Mouse (Mus musculus) CH12.LX (cell line): ENCODE data around the gene Stra8. TPM values are rescaled to one million over a fixed set of nuclear protein-coding genes. Genes with fewer than 3 reads are reported as not detected.

Source experiments
- DNase-seq: peaks from one replicate; pipeline ENCODE4 v3.0.0-alpha.2; 2013; ENCODE audit errors: extremely low read depth
- H3K27ac ChIP-seq: 2 replicates; pipeline ENCODE4 v1.5.1; 2012; ENCODE audit warnings: low read depth, mild to moderate bottlenecking, control low read depth, moderate library complexity; ENCODE audit not compliant: insufficient read depth
- H3K27me3 ChIP-seq: replicated peaks from 2 replicates; pipeline ENCODE3; 2012; ENCODE audit warnings: inconsistent platforms
- H3K36me3 ChIP-seq, 2 experiments: replicated peaks in 1 of 2; 2 replicates each; pipeline versions ENCODE3 to v1.6.1; 2012; ENCODE audit warnings: inconsistent platforms in 1 of 2, low read length in 1 of 2, mild to moderate bottlenecking in 1 of 2, mixed read lengths in 1 of 2, moderate library complexity in 1 of 2; ENCODE audit not compliant: control insufficient read depth in 1 of 2, insufficient read depth in 1 of 2
- H3K4me1 ChIP-seq, 2 experiments: 2 replicates each; pipeline ENCODE4 v1.6.1; 2012; ENCODE audit warnings: inconsistent platforms in 1 of 2, moderate library complexity in 1 of 2; ENCODE audit not compliant: insufficient read depth in 2 of 2, control insufficient read depth in 1 of 2
- H3K4me2 ChIP-seq: 2 replicates; pipeline ENCODE4 v1.6.1; 2012; ENCODE audit warnings: low read depth, mild to moderate bottlenecking, control low read depth; ENCODE audit not compliant: poor library complexity, insufficient read depth, severe bottlenecking
- H3K4me3 ChIP-seq, 3 experiments: fragments of 150-350 bp in 1 of 3; sonication (generic) in 1 of 3; replicated peaks in 1 of 3; 2 replicates each; pipeline versions ENCODE3 to v1.5.1; 2011 to 2012; ENCODE audit warnings: low read depth in 2 of 3, low read length in 2 of 3, mild to moderate bottlenecking in 2 of 3, moderate library complexity in 2 of 3, control low read depth in 1 of 3, improper control_type of control experiment in 1 of 3, inconsistent platforms in 1 of 3, mixed read lengths in 1 of 3; ENCODE audit not compliant: poor library complexity in 1 of 3
- H3K79me2 ChIP-seq: replicated peaks from 2 replicates; pipeline ENCODE4 v1.6.1; 2012; ENCODE audit warnings: mild to moderate bottlenecking, moderate library complexity; ENCODE audit not compliant: control insufficient read depth, poor library complexity, insufficient read depth, severe bottlenecking; ENCODE audit errors: extremely low read depth
- H3K9ac ChIP-seq: 2 replicates; pipeline ENCODE4 v1.6.1; 2012; ENCODE audit warnings: low read depth, mild to moderate bottlenecking, control low read depth, moderate library complexity; ENCODE audit not compliant: insufficient read depth
- H3K9me3 ChIP-seq: replicated peaks from 2 replicates; pipeline ENCODE3; 2012; ENCODE audit warnings: low read length, inconsistent platforms, mixed read lengths
- BHLHE40 ChIP-seq: IDR thresholded peaks from 2 replicates; pipeline ENCODE4 v1.6.1; 2011; ENCODE audit warnings: mild to moderate bottlenecking, low read depth, low read length, improper control_type of control experiment
- CHD1 ChIP-seq: IDR thresholded peaks from 2 replicates; pipeline ENCODE4 v1.6.1; 2012; ENCODE audit warnings: low read depth, low read length, improper control_type of control experiment, inconsistent platforms
- CHD2 ChIP-seq: IDR thresholded peaks from 2 replicates; pipeline ENCODE4 v1.6.1; 2011; ENCODE audit warnings: low read length, improper control_type of control experiment
- CTCF ChIP-seq, 2 experiments: IDR thresholded peaks in 1 of 2; conservative IDR thresholded peaks in 1 of 2; 2 replicates each; pipeline ENCODE4 v1.5.1; 2011 to 2012; ENCODE audit warnings: low read depth in 2 of 2, low read length in 2 of 2, improper control_type of control experiment in 1 of 2, inconsistent platforms in 1 of 2, mild to moderate bottlenecking in 1 of 2, moderate library complexity in 1 of 2
- E2F4 ChIP-seq: IDR thresholded peaks from 2 replicates; pipeline ENCODE4 v1.6.1; 2011; ENCODE audit warnings: low read depth, low read length, improper control_type of control experiment; ENCODE audit not compliant: insufficient replicate concordance
- ELF1 ChIP-seq: IDR thresholded peaks from 2 replicates; pipeline ENCODE4 v1.6.1; 2014; ENCODE audit warnings: low read depth, mild to moderate bottlenecking, inconsistent platforms, low read length, improper control_type of control experiment
- EP300 ChIP-seq: IDR thresholded peaks from 2 replicates; pipeline ENCODE4 v1.6.1; 2011; ENCODE audit warnings: low read length, improper control_type of control experiment
- ETS1 ChIP-seq: conservative IDR thresholded peaks from 2 replicates; pipeline ENCODE4 v1.6.1; 2012; ENCODE audit warnings: low read depth, mild to moderate bottlenecking, inconsistent platforms, low read length, improper control_type of control experiment, moderate library complexity
- GABPA ChIP-seq: IDR thresholded peaks from 2 replicates; pipeline ENCODE4 v1.6.1; 2012; ENCODE audit warnings: low read depth, low read length, improper control_type of control experiment, inconsistent platforms; ENCODE audit not compliant: insufficient replicate concordance
- HCFC1 ChIP-seq: IDR thresholded peaks from 2 replicates; pipeline ENCODE4 v1.6.1; 2012; ENCODE audit warnings: low read depth, mild to moderate bottlenecking, inconsistent platforms, low read length, improper control_type of control experiment
- IRF4 ChIP-seq: IDR thresholded peaks from 2 replicates; pipeline ENCODE4 v1.6.1; 2014; ENCODE audit warnings: low read depth, mild to moderate bottlenecking, inconsistent platforms, low read length, improper control_type of control experiment
- JUN ChIP-seq: IDR thresholded peaks from 2 replicates; pipeline ENCODE4 v1.6.1; 2011; ENCODE audit warnings: low read depth, mild to moderate bottlenecking, low read length, improper control_type of control experiment, moderate library complexity; ENCODE audit not compliant: insufficient read depth
- JUND ChIP-seq: conservative IDR thresholded peaks from 2 replicates; pipeline ENCODE4 v1.6.1; 2011; ENCODE audit warnings: low read depth, low read length, improper control_type of control experiment
- KAT2A ChIP-seq: IDR thresholded peaks from 2 replicates; pipeline ENCODE4 v1.6.1; 2012; ENCODE audit warnings: low read length, improper control_type of control experiment, inconsistent platforms; ENCODE audit not compliant: insufficient replicate concordance
- MAFK ChIP-seq: IDR thresholded peaks from 2 replicates; pipeline ENCODE4 v1.6.1; 2011; ENCODE audit warnings: low read length, improper control_type of control experiment; ENCODE audit not compliant: insufficient replicate concordance
- MAX ChIP-seq: IDR thresholded peaks from 2 replicates; pipeline ENCODE4 v1.6.1; 2011; ENCODE audit warnings: low read length, improper control_type of control experiment
- MAZ ChIP-seq: IDR thresholded peaks from 2 replicates; pipeline ENCODE4 v1.6.1; 2012; ENCODE audit warnings: low read depth, mild to moderate bottlenecking, inconsistent platforms, low read length, improper control_type of control experiment, moderate library complexity
- MEF2A ChIP-seq: IDR thresholded peaks from 2 replicates; pipeline ENCODE4 v1.6.1; 2014; ENCODE audit warnings: low read depth, mild to moderate bottlenecking, inconsistent platforms, low read length, improper control_type of control experiment, borderline replicate concordance
- MXI1 ChIP-seq: IDR thresholded peaks from 2 replicates; pipeline ENCODE4 v1.6.1; 2011; ENCODE audit warnings: mild to moderate bottlenecking, low read depth, low read length, improper control_type of control experiment
- MYC ChIP-seq: IDR thresholded peaks from 2 replicates; pipeline ENCODE4 v1.6.1; 2011; ENCODE audit warnings: low read depth, mild to moderate bottlenecking, improper control_type of control experiment, low read length
- NELFE ChIP-seq: IDR thresholded peaks from 2 replicates; pipeline ENCODE4 v1.6.1; 2011; ENCODE audit warnings: low read depth, low read length, improper control_type of control experiment
- NRF1 ChIP-seq: IDR thresholded peaks from 2 replicates; pipeline ENCODE4 v1.6.1; 2014; ENCODE audit warnings: low read depth, mild to moderate bottlenecking, inconsistent platforms, low read length, improper control_type of control experiment, moderate library complexity
- PAX5 ChIP-seq: IDR thresholded peaks from 2 replicates; pipeline ENCODE4 v1.6.1; 2012; ENCODE audit warnings: low read length, inconsistent platforms, mixed read lengths
- POLR2A ChIP-seq: IDR thresholded peaks from 2 replicates; pipeline ENCODE4 v1.6.1; 2011; ENCODE audit warnings: low read depth, mild to moderate bottlenecking, improper control_type of control experiment, low read length
- RCOR1 ChIP-seq: conservative IDR thresholded peaks from 2 replicates; pipeline ENCODE4 v1.6.1; 2012; ENCODE audit warnings: low read depth, mild to moderate bottlenecking, inconsistent platforms, low read length, improper control_type of control experiment
- SIN3A ChIP-seq: IDR thresholded peaks from 2 replicates; pipeline ENCODE4 v1.6.1; 2012; ENCODE audit warnings: low read length, improper control_type of control experiment, inconsistent platforms
- SMC3 ChIP-seq: IDR thresholded peaks from 2 replicates; pipeline ENCODE4 v1.6.1; 2011; ENCODE audit warnings: low read depth, low read length, improper control_type of control experiment
- TBP ChIP-seq: conservative IDR thresholded peaks from 2 replicates; pipeline ENCODE4 v1.6.1; 2011; ENCODE audit warnings: low read depth, low read length, improper control_type of control experiment
- TCF12 ChIP-seq: IDR thresholded peaks from 2 replicates; pipeline ENCODE4 v1.6.1; 2014; ENCODE audit warnings: low read depth, mild to moderate bottlenecking, inconsistent platforms, low read length, improper control_type of control experiment
- UBTF ChIP-seq: IDR thresholded peaks from 2 replicates; pipeline ENCODE4 v1.6.1; 2012; ENCODE audit warnings: low read depth, mild to moderate bottlenecking, inconsistent platforms, low read length, improper control_type of control experiment, moderate library complexity
- USF1 ChIP-seq: IDR thresholded peaks from 2 replicates; pipeline ENCODE4 v1.6.1; 2014; ENCODE audit warnings: low read depth, mild to moderate bottlenecking, inconsistent platforms, low read length, improper control_type of control experiment
- ZKSCAN1 ChIP-seq: IDR thresholded peaks from 2 replicates; pipeline ENCODE4 v1.6.1; 2012; ENCODE audit warnings: low read depth, inconsistent platforms, low read length, improper control_type of control experiment, borderline replicate concordance
- ZMIZ1 ChIP-seq: IDR thresholded peaks from 2 replicates; pipeline ENCODE4 v1.6.1; 2012; ENCODE audit warnings: low read depth, mild to moderate bottlenecking, inconsistent platforms, low read length, improper control_type of control experiment
- ZNF384 ChIP-seq: IDR thresholded peaks from 2 replicates; pipeline ENCODE4 v1.6.1; 2012; ENCODE audit warnings: low read depth, low read length, improper control_type of control experiment, inconsistent platforms
- dilution Hi-C: fragments of 300-500 bp; cut with MboI; formaldehyde crosslinking; loops from 2 replicates; pipeline ENCODE4 v1.14.3; 2020; ENCODE audit warnings: low sequenced_read_pairs; ENCODE audit not compliant: extremely low pct_unique_long_range_greater_than_20kb, extremely low pct_ligation_motif_present
- in situ Hi-C: fragments of 300-500 bp; cut with MboI; formaldehyde crosslinking; loops from 3 replicates; pipeline ENCODE4 v1.14.3; 2019; ENCODE audit warnings: low sequenced_read_pairs, low pct_ligation_motif_present, low pct_unique_long_range_greater_than_20kb, mixed read lengths
- polyA plus RNA-seq: library from polyadenylated mRNA; unstranded; fragments of >175 nt; gene quantifications from 2 replicates; pipeline ENCODE4 v1.2.1, GENCODE M21; 2012; ENCODE audit warnings: low read depth; ENCODE audit not compliant: insufficient read length
- total RNA-seq, 2 experiments: library from RNA; depleted of rRNA; stranded (reverse); fragments of 300-350 nt in 1 of 2; fragments of >200 nt in 1 of 2; gene quantifications; 2 replicates each; pipeline ENCODE4 v1.2.3; 2012 to 2014

Gene Stra8
- total and polyA plus RNA-seq, 3 experiments = 0.08 to 0.77 TPM; not detected in 1

DNA sequence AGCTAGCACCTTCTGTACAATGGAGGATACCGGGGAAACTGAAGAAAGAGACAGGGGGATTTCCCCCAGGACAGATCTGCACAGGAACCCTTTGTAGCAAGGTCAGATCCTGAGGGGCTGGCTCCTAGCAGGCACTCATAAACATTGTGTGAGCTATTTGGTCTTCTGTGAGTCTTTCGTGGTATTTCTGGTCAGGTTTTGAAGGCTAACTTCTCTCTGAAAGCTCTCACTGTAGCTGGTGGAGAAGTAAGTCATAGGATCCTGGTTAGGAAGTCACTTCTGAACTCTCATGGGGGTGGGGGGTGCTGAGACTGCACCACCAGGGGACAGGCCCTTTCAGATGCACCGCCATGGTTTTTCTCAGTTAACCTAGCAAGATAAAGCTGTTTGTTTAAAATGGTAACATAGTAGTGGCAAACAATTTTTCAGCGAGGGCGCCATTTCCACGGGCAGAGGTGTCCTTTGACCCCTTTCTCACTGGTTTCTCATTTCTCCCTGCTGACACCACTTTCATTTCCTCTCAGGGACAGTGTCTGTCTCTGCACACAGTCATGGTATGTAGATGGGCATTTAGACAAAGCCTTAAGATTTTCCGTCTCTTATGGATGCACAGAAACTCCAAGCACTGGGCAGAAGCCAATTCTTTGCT, 18.4 kb downstream of the Stra8 start:
- H3K4me1 ChIP-seq = peaks cover 16 to 62% of the 10 kb centered on the region in 2 experiments
- H3K4me2 ChIP-seq = peak overlapping the region; percentile 64
- TF ChIP-seq MYC (peak; percentile 53; the same call in 1 of the 2 replicates), MAFK (peak; percentile 66; the same call in 1 of the 2 replicates), UBTF (no peak), CHD1 (peak; percentile 96), JUND (peak; percentile 66; the same call in 1 of the 2 replicates), MAZ (peak; percentile 90), HCFC1 (no peak; the same call in none of the 2 replicates), ETS1 (peak; percentile 53), NELFE (peak; percentile 58; the same call in 1 of the 2 replicates), USF1 (no peak), IRF4 (peak; percentile 93), RCOR1 (peak; percentile 85), MAX (peak; percentile 75), EP300 (peak; percentile 86), TCF12 (peak; percentile 46; the same call in 1 of the 2 replicates), CTCF (conservative IDR thresholded peaks at IDR 0.05 in 1 of 2, IDR thresholded peaks at IDR 0.05 in 1 of 2; ENCODE audit: low read depth in 2 of 2, low read length in 2 of 2) (peak in 1 of 2 experiments; percentile 30; a peak in 1 of 4 replicates), ELF1 (peak; percentile 49; the same call in 1 of the 2 replicates), CHD2 (peak; percentile 65), BHLHE40 (peak; percentile 61; the same call in 1 of the 2 replicates), SIN3A (peak; percentile 70), TBP (no peak; the same call in 1 of the 2 replicates), PAX5 (no peak), POLR2A (peak; percentile 58), KAT2A (0 out of 2 replicates have a peak, but pooled peaks have one; percentile 59), GABPA (no peak), MEF2A (peak; percentile 64; the same call in 1 of the 2 replicates), ZNF384 (peak; percentile 25; the same call in 1 of the 2 replicates), JUN (no peak), ZKSCAN1 (no peak), ZMIZ1 (peak; percentile 54; the same call in 1 of the 2 replicates), NRF1 (peak; percentile 47), E2F4 (0 out of 2 replicates have a peak, but pooled peaks have one; percentile 30), MXI1 (peak; percentile 67; the same call in 1 of the 2 replicates), SMC3 (peak; percentile 29)
- H3K4me3 ChIP-seq = peak overlapping the region; percentile 2 to 43 (median 25)
- peaks cover 0 to 2% of the 10 kb centered on the region in 2 experiments for H3K36me3 ChIP-seq
- no peaks in the 10 kb centered on the region for H3K9me3 ChIP-seq
- in situ Hi-C loops (loop anchor here (5.0 kb wide), 1 partner anchor 59 kb away; no protein-coding TSS in a partner anchor), dilution Hi-C loops (no loop called here)
- H3K27me3 ChIP-seq = no peaks in the 10 kb centered on the region
- H3K27ac ChIP-seq = peak overlapping the region; percentile 94
- H3K79me2 ChIP-seq = no peaks in the 10 kb centered on the region
- DNase-seq = peak; percentile 77
- peak overlapping the region; percentile 62 for H3K9ac ChIP-seq
